Mouse (Mus musculus): ENCODE results near the gene Gm14744. TPM values are rescaled to one million over a fixed set of nuclear protein-coding genes. Genes with fewer than 3 reads are reported as not detected.
"Not testable (repeated sequence)": the region's sequence is repeated elsewhere in the genome, so short reads cannot be mapped to it uniquely, and the experiment has no call there.

Gm14744 gene
- total RNA-seq (2021): not detected
- long read RNA-seq: 0 reads

GRCm38 (mm10) chrX:77864458-77864857, at the start of gene Gm14744:
Gene Gm14744, plus strand, starts transcription at chrX:77864758.
- not testable (repeated sequence) for DNase-seq (ENCODE audit: low spot score in 2 of 2)

- no peak for DNase-seq (ENCODE audit: low spot score in 2 of 2)
Measured at GRCm38 (mm10) chrX:77853523-77853922, 11.0 kb upstream of the Gm14744 start, which contains the start of gene Pbsn. Gene Pbsn, minus strand, starts transcription at chrX:77853623.

- DNase-seq (ENCODE audit: low spot score in 2 of 2): peak in 1 of 2 experiments; percentile 1
Measured at GRCm38 (mm10) chrX:77880033-77880432, 15.5 kb downstream of the Gm14744 start.

Other genes starting within 250 kb of the Gm14744 start
- gene Prkx, start 68.5 kb upstream of the Gm14744 start, total RNA-seq (2021): 10 to 100 TPM; 11.5 to 12.5 TPM
- not detected for gene Pbsn, start 11.1 kb upstream of the Gm14744 start, total RNA-seq (2021)
- gene 5430402E10Rik, start 60.3 kb downstream of the Gm14744 start, total RNA-seq (2021): not detected
- gene Obp1a, start 226.6 kb downstream of the Gm14744 start, total RNA-seq (2021): not detected